Mouse (Mus musculus) limb, embryonic 15.5 days (tissue): ENCODE results near the gene C2cd5. TPM values are rescaled to one million over a fixed set of nuclear protein-coding genes. Genes with fewer than 3 reads are reported as not detected.

Experiments used
- ATAC-seq: fragments of 200-750 bp; cut with Nextera tagmentation; 2 replicates; pipeline ENCODE4 v1.8.0; 2017; ENCODE audit warnings: low read depth, moderate TSS enrichment; ENCODE audit not compliant: insufficient number of reproducible peaks, low FRiP score, low TSS enrichment
- H3K27ac ChIP-seq: fragments of 300-500 bp; sonication (generic); 2 replicates; pipeline ENCODE4 v1.5.1; 2015; ENCODE audit warnings: moderate library complexity, mild to moderate bottlenecking, inconsistent platforms
- H3K27me3 ChIP-seq: fragments of 300-500 bp; sonication (generic); 2 replicates; pipeline ENCODE4 v1.6.1; 2015; ENCODE audit warnings: inconsistent platforms
- H3K36me3 ChIP-seq: fragments of 300-500 bp; sonication (generic); 2 replicates; pipeline ENCODE4 v1.6.1; 2015; ENCODE audit warnings: inconsistent platforms
- H3K4me1 ChIP-seq: fragments of 300-500 bp; sonication (generic); 2 replicates; pipeline ENCODE4 v1.6.1; 2015; ENCODE audit warnings: inconsistent platforms
- H3K4me2 ChIP-seq: fragments of 300-500 bp; sonication (generic); 2 replicates; pipeline ENCODE4 v1.6.1; 2015; ENCODE audit warnings: mild to moderate bottlenecking, inconsistent platforms
- H3K4me3 ChIP-seq: fragments of 300-500 bp; sonication (generic); 2 replicates; pipeline ENCODE4 v1.5.1; 2015; ENCODE audit warnings: mild to moderate bottlenecking, inconsistent platforms
- H3K9ac ChIP-seq: fragments of 300-500 bp; sonication (generic); 2 replicates; pipeline ENCODE4 v1.6.1; 2015; ENCODE audit warnings: inconsistent platforms
- H3K9me3 ChIP-seq: fragments of 300-500 bp; sonication (generic); 2 replicates; pipeline ENCODE4 v1.6.1; 2016; ENCODE audit warnings: inconsistent platforms
- WGBS: fragments of 180-500 bp; shearing (Covaris S2); methylation state at CpG from one replicate; pipeline ENCODE4 v1.1.7; 2015; 5-methylcytosine and 5-hydroxymethylcytosine counted together
- polyA plus RNA-seq: library from polyadenylated mRNA; unstranded; fragments of >200 nt; fragmentation: Nextera tagmentation; extraction: Ambion mirVana; gene quantifications from 2 replicates; pipeline ENCODE4 v1.2.1, GENCODE M21; 2015

Gene C2cd5
- polyA plus RNA-seq, 1 experiment from 2014 or later, result 23.7 TPM

DNA sequence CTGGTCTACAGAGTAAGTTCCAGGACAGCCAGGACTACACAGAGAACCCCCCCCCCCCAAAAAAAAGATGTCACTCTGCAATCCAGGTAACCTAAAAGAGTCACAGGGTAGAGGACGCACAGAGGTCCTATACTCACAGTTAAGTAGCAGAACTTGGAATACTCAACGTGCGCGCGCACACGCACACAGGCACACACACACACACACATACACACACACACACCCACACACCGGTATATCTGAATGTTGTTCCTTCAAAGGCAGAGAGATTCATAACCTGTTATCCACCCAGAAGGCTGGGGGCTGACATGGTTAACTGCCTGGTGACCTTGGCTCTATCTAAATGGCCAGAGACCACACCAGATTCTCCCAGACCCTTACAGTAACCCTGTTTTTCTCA, 36.7 kb upstream of the C2cd5 start:
- no peaks in the 10 kb centered on the region for H3K27me3 ChIP-seq
- no peaks in the 10 kb centered on the region for H3K4me1 ChIP-seq
- no peaks in the 10 kb centered on the region for H3K36me3 ChIP-seq
- H3K4me3 ChIP-seq, result no peak overlapping the region
- ATAC-seq, result no peak
- WGBS, result 96% methylated on average over 7 of the region's 7 CpGs
- no peak overlapping the region for H3K4me2 ChIP-seq
- H3K9me3 ChIP-seq, result no peaks in the 10 kb centered on the region
- no peak overlapping the region for H3K9ac ChIP-seq
- no peak overlapping the region for H3K27ac ChIP-seq

DNA sequence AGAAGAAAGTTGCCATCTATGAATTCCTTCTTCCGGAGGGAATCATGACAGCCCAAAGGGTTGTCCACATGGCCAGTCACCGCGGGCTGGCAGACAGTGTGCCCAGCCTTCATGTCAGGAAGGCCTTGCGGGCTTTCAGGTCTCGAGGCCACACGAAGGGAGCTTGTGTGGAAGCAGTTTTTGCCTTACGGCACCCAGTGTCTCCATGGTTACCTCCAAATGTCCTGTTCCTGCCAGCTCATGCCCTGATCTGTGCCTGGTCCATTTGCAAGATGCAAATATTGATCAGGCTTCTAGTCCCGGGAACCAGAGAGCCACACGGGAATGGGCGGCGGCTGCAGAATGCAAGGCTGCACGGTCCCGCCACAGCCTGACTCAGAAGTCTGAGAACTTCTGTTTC, 35.2 kb upstream of the C2cd5 start:
- H3K4me1 ChIP-seq, result no peaks in the 10 kb centered on the region
- no peak overlapping the region for H3K4me3 ChIP-seq
- no peaks in the 10 kb centered on the region for H3K9me3 ChIP-seq
- no peak overlapping the region for H3K9ac ChIP-seq
- H3K4me2 ChIP-seq, result no peak overlapping the region
- WGBS, result 89% methylated on average over 13 of the region's 13 CpGs
- no peak for ATAC-seq
- no peaks in the 10 kb centered on the region for H3K36me3 ChIP-seq
- H3K27ac ChIP-seq, result no peak overlapping the region
- H3K27me3 ChIP-seq, result no peaks in the 10 kb centered on the region

GRCm38 (mm10) chr6:143133150-143133549, 33.2 kb upstream of the C2cd5 start:
- H3K27me3 ChIP-seq, result no peaks in the 10 kb centered on the region
- no peak for ATAC-seq
- no peaks in the 10 kb centered on the region for H3K4me1 ChIP-seq
- H3K4me2 ChIP-seq, result no peak overlapping the region
- no peaks in the 10 kb centered on the region for H3K9me3 ChIP-seq
- no peaks in the 10 kb centered on the region for H3K36me3 ChIP-seq
- no peak overlapping the region for H3K27ac ChIP-seq
- H3K4me3 ChIP-seq, result no peak overlapping the region
- 93% methylated on average over 2 of the region's 2 CpGs for WGBS
- H3K9ac ChIP-seq, result no peak overlapping the region

GRCm38 (mm10) chr6:143131895-143132652, 32.1 kb upstream of the C2cd5 start:
- 63% methylated on average over 6 of the region's 6 CpGs for WGBS
- H3K27me3 ChIP-seq, result no peaks in the 10 kb centered on the region
- no peaks in the 10 kb centered on the region for H3K36me3 ChIP-seq
- no peak overlapping the region for H3K4me3 ChIP-seq
- no peaks in the 10 kb centered on the region for H3K4me1 ChIP-seq
- H3K9ac ChIP-seq, result no peak overlapping the region
- H3K4me2 ChIP-seq, result no peak overlapping the region
- ATAC-seq, result no peak
- H3K9me3 ChIP-seq, result no peaks in the 10 kb centered on the region
- no peak overlapping the region for H3K27ac ChIP-seq

DNA sequence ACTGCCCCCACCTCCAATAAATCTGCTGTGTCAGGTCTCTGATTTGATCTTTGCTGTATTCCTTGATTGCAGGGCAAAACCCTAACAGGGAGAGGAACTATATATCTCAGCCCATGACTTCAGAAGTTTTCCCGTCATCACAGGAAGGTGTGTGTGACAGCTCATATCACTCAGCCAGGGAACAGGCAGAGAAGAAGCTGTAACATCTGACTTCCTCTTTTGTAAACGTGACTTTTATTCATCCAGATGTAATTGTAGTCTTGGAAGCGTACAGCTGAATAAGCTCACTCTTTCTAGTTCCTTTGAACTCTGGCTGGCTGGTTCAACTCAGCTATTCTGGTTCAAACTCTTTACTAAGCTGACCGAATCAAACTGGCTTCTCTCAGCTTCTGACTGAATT, 30.5 kb upstream of the C2cd5 start:
- Histone ChIP-seq H3K4me1 (no peaks in the 10 kb centered on the region), H3K36me3 (no peaks in the 10 kb centered on the region), H3K27ac (no peak overlapping the region), H3K27me3 (no peaks in the 10 kb centered on the region), H3K9me3 (no peaks in the 10 kb centered on the region), H3K4me2 (no peak overlapping the region), H3K4me3 (no peak overlapping the region), H3K9ac (no peak overlapping the region)
- 82% methylated on average over 4 of the region's 4 CpGs for WGBS
- ATAC-seq, result no peak

GRCm38 (mm10) chr6:143129952-143130351, 30.0 kb upstream of the C2cd5 start:
- Histone ChIP-seq H3K4me2 (no peak overlapping the region), H3K36me3 (no peaks in the 10 kb centered on the region), H3K4me1 (no peaks in the 10 kb centered on the region), H3K9ac (no peak overlapping the region), H3K27me3 (no peaks in the 10 kb centered on the region), H3K27ac (no peak overlapping the region), H3K9me3 (no peaks in the 10 kb centered on the region), H3K4me3 (no peak overlapping the region)
- 86% methylated on average over 3 of the region's 3 CpGs for WGBS
- no peak for ATAC-seq

DNA sequence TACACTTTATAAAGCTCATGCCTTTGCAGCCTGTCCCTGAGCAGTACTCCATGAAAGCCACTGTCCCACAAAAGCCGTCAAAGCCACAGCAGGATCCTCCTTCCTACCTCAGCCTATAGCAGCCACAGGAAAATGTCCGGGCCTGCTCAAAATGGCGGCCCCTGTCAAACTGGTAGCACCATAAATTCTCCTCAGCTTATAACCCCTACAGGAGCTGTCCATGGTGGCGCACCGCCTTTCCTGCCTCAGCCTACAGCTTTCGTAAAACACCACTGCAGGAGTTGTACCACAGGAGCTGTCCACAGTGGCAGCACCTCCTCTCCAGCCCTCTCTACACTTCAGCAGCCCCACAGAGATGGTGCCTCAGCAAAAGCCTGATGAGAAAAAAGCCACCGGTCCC, 29.5 kb upstream of the C2cd5 start:
- Histone ChIP-seq H3K4me1 (no peaks in the 10 kb centered on the region), H3K4me2 (no peak overlapping the region), H3K9ac (no peak overlapping the region), H3K4me3 (no peak overlapping the region), H3K36me3 (no peaks in the 10 kb centered on the region), H3K9me3 (no peaks in the 10 kb centered on the region), H3K27ac (no peak overlapping the region), H3K27me3 (no peaks in the 10 kb centered on the region)
- ATAC-seq, result no peak
- WGBS, result 92% methylated on average over 7 of the region's 7 CpGs

- Histone ChIP-seq H3K27me3 (no peaks in the 10 kb centered on the region), H3K36me3 (no peaks in the 10 kb centered on the region), H3K9ac (no peak overlapping the region), H3K4me1 (no peaks in the 10 kb centered on the region), H3K9me3 (no peaks in the 10 kb centered on the region), H3K4me2 (no peak overlapping the region), H3K27ac (no peak overlapping the region), H3K4me3 (no peak overlapping the region)
- ATAC-seq, result no peak
Measured at GRCm38 (mm10) chr6:143125721-143126120, 25.8 kb upstream of the C2cd5 start.

DNA sequence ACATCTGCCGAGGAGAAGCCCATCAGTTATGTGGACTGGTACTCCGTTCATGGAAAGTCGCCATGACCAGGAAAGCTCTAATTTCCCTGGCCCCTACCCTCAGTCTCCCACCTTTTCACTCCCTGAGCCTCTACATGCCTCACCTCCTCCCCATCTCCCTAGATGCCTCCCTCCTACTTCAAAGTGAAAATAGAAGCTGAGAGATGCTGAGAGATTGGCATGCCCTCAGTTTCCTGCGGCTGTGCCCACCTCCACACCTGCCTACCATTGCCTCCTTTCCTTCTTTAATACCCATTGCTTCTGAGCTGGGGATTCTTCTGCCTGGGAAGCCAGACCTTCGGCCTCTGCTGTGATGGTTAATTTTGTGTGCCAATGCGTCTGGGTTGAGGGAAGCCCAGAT, 19.4 kb upstream of the C2cd5 start:
- no peak overlapping the region for H3K27ac ChIP-seq
- no peak overlapping the region for H3K4me2 ChIP-seq
- no peaks in the 10 kb centered on the region for H3K9me3 ChIP-seq
- H3K9ac ChIP-seq, result no peak overlapping the region
- no peak overlapping the region for H3K4me3 ChIP-seq
- no peaks in the 10 kb centered on the region for H3K4me1 ChIP-seq
- H3K27me3 ChIP-seq, result no peaks in the 10 kb centered on the region
- H3K36me3 ChIP-seq, result no peaks in the 10 kb centered on the region
- 85% methylated on average over 6 of the region's 6 CpGs for WGBS
- no peak for ATAC-seq

- H3K36me3 ChIP-seq, result no peaks in the 10 kb centered on the region
- WGBS, result 49% methylated on average over 6 of the region's 6 CpGs
- no peaks in the 10 kb centered on the region for H3K27me3 ChIP-seq
- ATAC-seq, result no peak
- no peak overlapping the region for H3K4me2 ChIP-seq
- H3K4me1 ChIP-seq, result no peaks in the 10 kb centered on the region
- no peak overlapping the region for H3K4me3 ChIP-seq
- H3K9me3 ChIP-seq, result no peaks in the 10 kb centered on the region
- no peak overlapping the region for H3K9ac ChIP-seq
- no peak overlapping the region for H3K27ac ChIP-seq
Measured at GRCm38 (mm10) chr6:143116779-143117178, 16.8 kb upstream of the C2cd5 start.

DNA sequence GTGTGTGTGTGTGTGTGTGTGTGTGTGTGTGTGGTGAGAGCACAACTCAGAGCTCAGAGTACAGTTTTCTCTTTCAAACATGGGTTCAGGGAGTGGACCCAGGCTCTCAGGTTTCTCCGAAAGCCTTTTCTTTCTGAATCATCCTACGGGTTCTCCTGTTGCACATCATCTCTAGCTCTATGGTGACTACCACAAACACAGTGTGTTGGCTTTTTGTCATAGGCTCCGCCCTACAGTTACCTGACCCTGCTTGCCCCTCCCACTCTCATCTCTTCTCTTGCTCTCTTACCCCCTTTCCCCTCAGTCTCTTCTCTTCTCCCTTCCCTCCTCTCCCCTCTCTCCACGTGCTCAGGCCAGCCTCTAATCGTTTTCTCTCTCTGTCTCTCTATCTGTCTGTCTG, 15.6 kb upstream of the C2cd5 start:
- 80% methylated on average over 5 of the region's 5 CpGs for WGBS
- Histone ChIP-seq H3K9ac (no peak overlapping the region), H3K36me3 (no peaks in the 10 kb centered on the region), H3K4me3 (no peak overlapping the region), H3K9me3 (no peaks in the 10 kb centered on the region), H3K27me3 (no peaks in the 10 kb centered on the region), H3K27ac (no peak overlapping the region), H3K4me2 (no peak overlapping the region), H3K4me1 (no peaks in the 10 kb centered on the region)
- ATAC-seq, result no peak

GRCm38 (mm10) chr6:143115011-143115445, 15.1 kb upstream of the C2cd5 start:
- Histone ChIP-seq H3K9me3 (no peaks in the 10 kb centered on the region), H3K9ac (no peak overlapping the region), H3K27ac (no peak overlapping the region), H3K4me2 (no peak overlapping the region), H3K27me3 (no peaks in the 10 kb centered on the region), H3K4me1 (no peaks in the 10 kb centered on the region), H3K4me3 (no peak overlapping the region), H3K36me3 (no peaks in the 10 kb centered on the region)
- no peak for ATAC-seq
- WGBS, result 65% methylated on average over 9 of the region's 9 CpGs

- no peaks in the 10 kb centered on the region for H3K4me1 ChIP-seq
- H3K27me3 ChIP-seq, result no peaks in the 10 kb centered on the region
- no peaks in the 10 kb centered on the region for H3K36me3 ChIP-seq
- no peak overlapping the region for H3K9ac ChIP-seq
- WGBS, result 12% methylated on average over 2 of the region's 2 CpGs
- no peak for ATAC-seq
- H3K27ac ChIP-seq, result no peak overlapping the region
- no peaks in the 10 kb centered on the region for H3K9me3 ChIP-seq
- H3K4me3 ChIP-seq, result no peak overlapping the region
- H3K4me2 ChIP-seq, result no peak overlapping the region
Measured at GRCm38 (mm10) chr6:143114556-143114955, 14.6 kb upstream of the C2cd5 start.
